Mouse (Mus musculus): Measurements from ENCODE around the gene Rnf208. TPM values are rescaled to one million over a fixed set of nuclear protein-coding genes. Genes with fewer than 3 reads are reported as not detected.

Gene Rnf208
- polyA plus RNA-seq, 1 experiment, result 145 TPM

- no peak overlapping the region for H3K4me3 ChIP-seq (ENCODE audit: low read depth, low read length)
- no peaks in the 10 kb centered on the region for H3K27me3 ChIP-seq (ENCODE audit: control insufficient read depth, insufficient read depth, low read length)
- TF ChIP-seq POLR2A (IDR thresholded peaks at IDR 0.05; ENCODE audit: low read depth, low read length) (no peak), CTCF (IDR thresholded peaks at IDR 0.05; ENCODE audit: extremely low read depth, insufficient read length, insufficient replicate concordance, low read depth, low read length) (peak; percentile 80; the same call in 1 of the 2 replicates)
- peaks cover 62% of the 10 kb centered on the region for H3K36me3 ChIP-seq (ENCODE audit: control insufficient read depth, insufficient read depth, low read length)
- WGBS, result 34% methylated on average over 13 of the region's 13 CpGs
- H3K4me1 ChIP-seq (ENCODE audit: control insufficient read depth, insufficient read depth, insufficient read length, low read length), result peaks cover 2% of the 10 kb centered on the region; the same call in 1 of the 2 replicates
- H3K27ac ChIP-seq (ENCODE audit: insufficient read depth, low read depth, low read length), result 0 out of 2 replicates have a peak overlapping the region, but pooled peaks have one; percentile 12
Observed at GRCm38 (mm10) chr2:25278928-25279882, 37.1 kb downstream of the Rnf208 start.

GRCm38 (mm10) chr2:25285551-25285950, 43.5 kb downstream of the Rnf208 start:
- H3K4me1 ChIP-seq (ENCODE audit: control insufficient read depth, insufficient read depth, insufficient read length, low read length), result peaks cover 48% of the 10 kb centered on the region
- no peak overlapping the region for H3K4me3 ChIP-seq (ENCODE audit: low read depth, low read length)
- H3K27ac ChIP-seq (ENCODE audit: insufficient read depth, low read depth, low read length), result peak overlapping the region; percentile 99
- H3K27me3 ChIP-seq (ENCODE audit: control insufficient read depth, insufficient read depth, low read length), result no peaks in the 10 kb centered on the region
- no peak for TF ChIP-seq POLR2A (IDR thresholded peaks at IDR 0.05; ENCODE audit: low read depth, low read length)
- no peak for TF ChIP-seq CTCF (IDR thresholded peaks at IDR 0.05; ENCODE audit: extremely low read depth, insufficient read length, insufficient replicate concordance, low read depth, low read length)
- peaks cover 34% of the 10 kb centered on the region for H3K36me3 ChIP-seq (ENCODE audit: control insufficient read depth, insufficient read depth, low read length)
- WGBS, result 46% methylated on average over 2 of the region's 2 CpGs

GRCm38 (mm10) chr2:25286314-25286713, 44.3 kb downstream of the Rnf208 start:
- Histone ChIP-seq H3K4me1 (ENCODE audit: control insufficient read depth, insufficient read depth, insufficient read length, low read length) (peaks cover 55% of the 10 kb centered on the region), H3K27me3 (ENCODE audit: control insufficient read depth, insufficient read depth, low read length) (no peaks in the 10 kb centered on the region; the same call in 1 of the 2 replicates), H3K4me3 (ENCODE audit: low read depth, low read length) (no peak overlapping the region), H3K27ac (ENCODE audit: insufficient read depth, low read depth, low read length) (peak overlapping the region; percentile 99), H3K36me3 (ENCODE audit: control insufficient read depth, insufficient read depth, low read length) (peaks cover 27% of the 10 kb centered on the region)
- no peak for TF ChIP-seq CTCF (IDR thresholded peaks at IDR 0.05; ENCODE audit: extremely low read depth, insufficient read length, insufficient replicate concordance, low read depth, low read length)
- TF ChIP-seq POLR2A (IDR thresholded peaks at IDR 0.05; ENCODE audit: low read depth, low read length), result no peak
- WGBS, result 21% methylated on average over 1 of the region's 1 CpGs

- H3K4me1 ChIP-seq (ENCODE audit: control insufficient read depth, insufficient read depth, insufficient read length, low read length), result peaks cover 57% of the 10 kb centered on the region
- H3K36me3 ChIP-seq (ENCODE audit: control insufficient read depth, insufficient read depth, low read length), result peaks cover 22% of the 10 kb centered on the region
- peak overlapping the region; percentile 99 for H3K27ac ChIP-seq (ENCODE audit: insufficient read depth, low read depth, low read length)
- no peak overlapping the region for H3K4me3 ChIP-seq (ENCODE audit: low read depth, low read length)
- TF ChIP-seq POLR2A (IDR thresholded peaks at IDR 0.05; ENCODE audit: low read depth, low read length) (no peak), CTCF (IDR thresholded peaks at IDR 0.05; ENCODE audit: extremely low read depth, insufficient read length, insufficient replicate concordance, low read depth, low read length) (no peak)
- WGBS, result 19% methylated on average over 7 of the region's 7 CpGs
- peaks cover 5% of the 10 kb centered on the region for H3K27me3 ChIP-seq (ENCODE audit: control insufficient read depth, insufficient read depth, low read length)
Observed at GRCm38 (mm10) chr2:25286837-25287636, 45.0 kb downstream of the Rnf208 start.

- Histone ChIP-seq H3K27ac (ENCODE audit: insufficient read depth, low read depth, low read length) (peak within 1 kb of the TSS; percentile 99), H3K27me3 (ENCODE audit: control insufficient read depth, insufficient read depth, low read length) (peaks cover 10% of the 10 kb centered on the region), H3K4me1 (ENCODE audit: control insufficient read depth, insufficient read depth, insufficient read length, low read length) (peaks cover 61% of the 10 kb centered on the region), H3K4me3 (ENCODE audit: low read depth, low read length) (no peak within 1 kb of the TSS), H3K36me3 (ENCODE audit: control insufficient read depth, insufficient read depth, low read length) (peaks cover 19% of the 10 kb centered on the region)
- TF ChIP-seq POLR2A (IDR thresholded peaks at IDR 0.05; ENCODE audit: low read depth, low read length) (no peak), CTCF (IDR thresholded peaks at IDR 0.05; ENCODE audit: extremely low read depth, insufficient read length, insufficient replicate concordance, low read depth, low read length) (no peak)
- 49% methylated on average over 6 of the region's 6 CpGs for WGBS
Observed at GRCm38 (mm10) chr2:25287927-25288649, 46.0 kb downstream of the Rnf208 start, which contains the start of gene Tmem210. Tmem210 (plus strand) TSS chr2:25288145.

GRCm38 (mm10) chr2:25288734-25289345, 46.8 kb downstream of the Rnf208 start:
- peak overlapping the region; percentile 60 for H3K27ac ChIP-seq (ENCODE audit: insufficient read depth, low read depth, low read length)
- no peak overlapping the region for H3K4me3 ChIP-seq (ENCODE audit: low read depth, low read length)
- peaks cover 10% of the 10 kb centered on the region for H3K27me3 ChIP-seq (ENCODE audit: control insufficient read depth, insufficient read depth, low read length)
- TF ChIP-seq POLR2A (IDR thresholded peaks at IDR 0.05; ENCODE audit: low read depth, low read length), result no peak
- no peak for TF ChIP-seq CTCF (IDR thresholded peaks at IDR 0.05; ENCODE audit: extremely low read depth, insufficient read length, insufficient replicate concordance, low read depth, low read length)
- 74% methylated on average over 7 of the region's 7 CpGs for WGBS
- peaks cover 61% of the 10 kb centered on the region for H3K4me1 ChIP-seq (ENCODE audit: control insufficient read depth, insufficient read depth, insufficient read length, low read length)
- H3K36me3 ChIP-seq (ENCODE audit: control insufficient read depth, insufficient read depth, low read length), result peaks cover 15% of the 10 kb centered on the region

Measured in small intestine, adult 2 months (tissue).